Mouse (Mus musculus) liver, embryonic 15.5 days (tissue): ENCODE results near the gene Neurl1a. TPM values are rescaled to one million over a fixed set of nuclear protein-coding genes. Genes with fewer than 3 reads are reported as not detected.

ENCODE experiments used
- ATAC-seq: fragments of 200-750 bp; cut with Nextera tagmentation; 2 replicates; pipeline ENCODE4 v1.8.0; 2017; ENCODE audit warnings: moderate number of reproducible peaks, mild to moderate bottlenecking, moderate library complexity; ENCODE audit not compliant: insufficient read depth
- H3K27ac ChIP-seq: fragments of 300-500 bp; sonication (generic); replicated peaks from 2 replicates; pipeline ENCODE4 v1.5.1; 2015; ENCODE audit warnings: mild to moderate bottlenecking, inconsistent platforms
- H3K27me3 ChIP-seq: fragments of 300-500 bp; sonication (generic); 2 replicates; pipeline ENCODE4 v1.6.1; 2015; ENCODE audit warnings: mild to moderate bottlenecking, inconsistent platforms
- H3K36me3 ChIP-seq: fragments of 300-500 bp; sonication (generic); replicated peaks from 2 replicates; pipeline ENCODE4 v1.6.1; 2015; ENCODE audit warnings: moderate library complexity, mild to moderate bottlenecking, inconsistent platforms
- H3K4me1 ChIP-seq: fragments of 300-500 bp; sonication (generic); replicated peaks from 2 replicates; pipeline ENCODE4 v1.6.1; 2015; ENCODE audit warnings: inconsistent platforms
- H3K4me2 ChIP-seq: fragments of 300-500 bp; sonication (generic); 2 replicates; pipeline ENCODE4 v1.6.1; 2015; ENCODE audit warnings: moderate library complexity, mild to moderate bottlenecking, inconsistent platforms
- H3K4me3 ChIP-seq: fragments of 300-500 bp; sonication (generic); replicated peaks from 2 replicates; pipeline ENCODE4 v1.5.1; 2015; ENCODE audit warnings: mild to moderate bottlenecking, inconsistent platforms
- H3K9ac ChIP-seq: fragments of 300-500 bp; sonication (generic); 2 replicates; pipeline ENCODE4 v1.6.1; 2015; ENCODE audit warnings: moderate library complexity, mild to moderate bottlenecking, inconsistent platforms
- H3K9me3 ChIP-seq: fragments of 300-500 bp; sonication (generic); replicated peaks from 2 replicates; pipeline ENCODE4 v1.6.1; 2016; ENCODE audit warnings: inconsistent platforms
- WGBS: fragments of 180-500 bp; shearing (Covaris S2); methylation state at CpG from one replicate; pipeline ENCODE4 v1.1.7; 2015; ENCODE audit warnings: mixed read lengths; ENCODE audit not compliant: insufficient replicate concordance; 5-methylcytosine and 5-hydroxymethylcytosine counted together
- polyA plus RNA-seq: library from polyadenylated mRNA; unstranded; fragments of >200 nt; fragmentation: Nextera tagmentation; extraction: Ambion mirVana; gene quantifications from 2 replicates; pipeline ENCODE4 v1.2.1, GENCODE M21; 2015

Gene Neurl1a
- polyA plus RNA-seq, 1 experiment from 2014 or later, result 1.1 TPM

DNA sequence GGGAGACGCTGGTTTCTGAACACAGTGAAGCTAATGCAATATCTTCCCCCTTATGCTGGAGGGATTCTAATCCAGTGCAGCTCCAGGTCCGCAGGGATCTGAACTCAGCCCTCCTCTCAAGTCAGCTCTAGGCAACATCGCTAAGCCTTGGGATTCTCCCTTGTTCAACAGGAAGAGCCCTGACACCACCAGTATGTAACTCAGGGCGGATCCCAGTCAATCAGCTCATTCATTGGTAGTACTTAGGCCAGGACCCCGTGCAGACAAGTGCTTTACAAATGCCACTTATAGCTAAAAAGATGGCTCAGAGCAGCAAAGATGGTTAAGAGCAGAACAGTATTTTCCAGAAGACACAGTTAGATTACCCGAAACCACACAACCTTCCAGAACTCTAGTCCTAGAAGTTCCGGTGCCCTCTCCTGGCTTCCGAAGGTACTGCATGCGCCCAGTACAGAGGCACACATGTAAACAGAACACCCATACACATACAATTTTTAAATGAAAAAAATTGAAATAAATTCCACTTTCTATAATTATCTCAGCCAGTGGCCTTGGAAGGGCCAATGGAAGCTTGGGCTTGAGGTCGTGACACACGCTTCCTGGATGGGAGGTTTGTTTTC, 9.7 kb upstream of the Neurl1a start:
- Histone ChIP-seq H3K9me3 (no peaks in the 10 kb centered on the region), H3K9ac (no peak overlapping the region), H3K36me3 (no peaks in the 10 kb centered on the region), H3K27me3 (peaks cover 6% of the 10 kb centered on the region), H3K4me3 (peak overlapping the region; percentile 12; the same call in 1 of the 2 replicates), H3K27ac (no peak overlapping the region), H3K4me2 (peak overlapping the region; percentile 57), H3K4me1 (0 out of 2 replicates have a peak, but pooled peaks cover 3% of the 10 kb centered on the region)
- no peak for ATAC-seq
- 15% methylated on average over 11 of the region's 11 CpGs for WGBS

GRCm38 (mm10) chr19:47174515-47174914, 4.1 kb upstream of the Neurl1a start:
- Histone ChIP-seq H3K27me3 (peaks cover 43% of the 10 kb centered on the region), H3K4me1 (peaks cover 8% of the 10 kb centered on the region; the same call in 1 of the 2 replicates), H3K27ac (no peak overlapping the region), H3K9ac (no peak overlapping the region), H3K36me3 (no peaks in the 10 kb centered on the region), H3K9me3 (no peaks in the 10 kb centered on the region), H3K4me2 (no peak overlapping the region), H3K4me3 (no peak overlapping the region)
- ATAC-seq, result no peak
- whole genome bisulfite sequencing, result 37% methylated on average over 3 of the region's 3 CpGs

DNA sequence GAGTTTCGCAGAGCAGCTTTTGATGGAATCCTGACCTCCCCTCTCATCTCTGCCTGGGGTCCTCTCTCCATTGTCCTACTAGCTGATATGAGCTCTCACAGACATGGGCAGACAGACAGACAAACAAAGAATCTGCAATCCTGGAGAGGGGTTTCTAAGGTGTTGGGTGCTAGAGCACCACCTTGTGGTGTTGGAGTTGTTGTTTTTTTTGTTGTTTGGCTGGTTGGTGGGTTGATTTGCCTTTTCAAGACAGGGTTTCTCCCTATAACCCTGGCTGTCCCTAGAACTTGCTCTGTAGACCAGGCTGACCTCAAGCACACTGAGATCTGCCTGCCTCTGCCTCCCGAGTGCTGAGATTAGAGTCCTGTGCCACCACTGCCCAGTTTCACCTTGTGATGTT, 3.1 kb upstream of the Neurl1a start:
- Histone ChIP-seq H3K4me3 (no peak overlapping the region), H3K27me3 (peaks cover 52% of the 10 kb centered on the region), H3K9me3 (no peaks in the 10 kb centered on the region), H3K9ac (no peak overlapping the region), H3K4me2 (no peak overlapping the region), H3K4me1 (peaks cover 8% of the 10 kb centered on the region; the same call in 1 of the 2 replicates), H3K36me3 (no peaks in the 10 kb centered on the region), H3K27ac (no peak overlapping the region)
- no peak for ATAC-seq
- 42% methylated on average over 2 of the region's 2 CpGs for WGBS

DNA sequence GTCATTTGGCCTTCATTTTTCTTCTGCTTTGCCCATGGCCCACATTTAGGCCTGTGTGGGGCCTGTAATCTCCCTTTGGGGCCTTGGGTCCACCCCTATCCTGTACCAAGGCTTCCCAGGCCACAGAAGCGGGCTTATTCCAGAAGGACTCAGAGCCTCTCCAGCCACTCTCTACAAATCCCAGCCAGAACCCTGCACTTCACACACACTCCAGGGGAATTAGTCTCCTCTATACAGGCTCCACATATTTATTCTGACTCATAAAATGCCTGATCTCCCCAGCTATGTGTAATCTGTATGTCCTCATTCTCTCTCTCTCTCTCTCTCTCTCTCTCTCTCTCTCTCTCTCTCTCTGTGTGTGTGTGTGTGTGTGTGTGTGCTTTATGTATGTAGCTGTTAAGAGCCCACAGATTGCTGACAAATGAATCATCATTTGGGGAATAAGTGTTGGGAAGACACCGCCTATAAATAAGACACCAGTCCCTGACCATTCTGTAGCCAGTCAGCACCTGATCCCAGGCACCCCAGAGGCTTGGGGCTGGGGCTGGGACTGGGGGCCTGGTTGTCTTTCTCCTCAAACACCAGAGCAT, 1.6 kb upstream of the Neurl1a start:
- ATAC-seq, result no peak
- Histone ChIP-seq H3K36me3 (no peaks in the 10 kb centered on the region), H3K4me2 (no peak overlapping the region), H3K9me3 (no peaks in the 10 kb centered on the region), H3K27me3 (peaks cover 66% of the 10 kb centered on the region), H3K4me3 (no peak overlapping the region), H3K4me1 (peaks cover 8% of the 10 kb centered on the region; the same call in 1 of the 2 replicates), H3K27ac (no peak overlapping the region), H3K9ac (no peak overlapping the region)
- WGBS, result 60% methylated on average over 2 of the region's 2 CpGs

DNA sequence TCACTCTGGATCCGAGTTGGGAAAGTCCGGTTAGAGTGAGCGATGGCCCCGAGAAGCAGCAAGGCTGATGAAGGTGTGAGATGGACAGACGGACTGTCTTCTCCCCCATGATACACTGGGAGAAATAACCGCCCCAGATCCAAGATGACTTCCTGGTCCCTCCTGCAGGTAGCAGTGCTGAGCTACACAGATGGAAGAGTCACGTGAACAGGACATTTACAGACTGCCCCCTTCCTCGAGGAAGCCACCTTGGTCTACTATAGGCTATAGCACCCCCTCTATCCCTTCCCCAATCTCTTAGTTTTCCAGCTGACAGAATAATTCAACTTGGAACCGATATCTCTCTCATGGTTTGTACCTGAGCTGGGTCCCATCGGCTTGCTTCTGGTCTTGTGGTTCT, 619 bp upstream of the Neurl1a start:
- Histone ChIP-seq H3K36me3 (no peaks in the 10 kb centered on the region), H3K27me3 (peaks cover 70% of the 10 kb centered on the region), H3K4me2 (peak overlapping the region; percentile 73), H3K4me1 (peaks cover 8% of the 10 kb centered on the region; the same call in 1 of the 2 replicates), H3K4me3 (peak overlapping the region; percentile 51), H3K9ac (no peak overlapping the region), H3K27ac (no peak overlapping the region), H3K9me3 (no peaks in the 10 kb centered on the region)
- WGBS, result 18% methylated on average over 10 of the region's 10 CpGs
- no peak for ATAC-seq

DNA sequence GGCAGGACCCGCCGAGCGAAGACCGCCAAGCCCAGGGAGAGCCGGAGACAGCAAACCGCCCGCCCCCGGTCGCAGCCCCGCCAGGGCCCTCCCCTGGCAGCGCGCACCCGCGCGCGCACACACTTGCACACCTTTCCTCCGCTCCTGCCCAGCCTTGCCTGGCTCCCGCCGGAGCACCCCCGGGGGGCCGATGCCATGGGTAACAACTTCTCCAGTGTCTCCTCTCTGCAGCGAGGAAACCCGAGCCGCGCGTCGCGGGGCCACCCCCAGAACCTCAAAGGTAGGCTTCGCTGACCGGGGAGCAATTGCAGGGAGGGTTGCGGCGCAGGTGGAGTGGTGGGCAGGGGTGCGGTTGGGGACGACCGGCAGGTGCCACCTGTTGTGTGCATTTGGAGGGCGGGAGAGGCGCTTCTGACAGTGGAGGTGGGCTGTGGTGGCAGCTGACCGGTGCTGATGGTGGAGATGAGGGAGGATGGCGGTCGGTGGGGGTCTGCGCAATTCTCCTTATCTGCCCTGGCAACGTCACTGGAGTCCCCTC, 721 bp downstream of the Neurl1a start:
- no peak overlapping the region for H3K27ac ChIP-seq

DNA sequence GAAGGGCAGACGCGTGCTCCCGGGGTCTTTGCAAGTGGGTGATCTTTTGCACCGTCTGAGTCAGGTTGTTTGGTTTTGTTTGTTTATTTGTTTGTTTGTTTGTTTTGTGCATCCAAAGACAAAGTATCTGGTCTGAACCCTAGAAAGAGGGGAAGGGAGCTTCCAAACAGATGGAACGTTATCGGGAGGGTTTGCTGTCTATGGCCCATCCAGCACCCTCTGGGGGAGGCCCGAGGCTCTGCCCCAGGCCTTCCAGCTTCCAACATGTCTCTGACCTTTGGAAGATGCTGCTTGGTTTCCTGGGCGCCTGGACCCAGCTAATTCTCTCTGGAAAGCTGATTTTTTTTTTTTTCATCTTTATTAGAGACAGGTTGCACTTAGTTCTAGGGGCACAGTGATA, 1.4 kb downstream of the Neurl1a start:
- Histone ChIP-seq H3K4me3 (no peak overlapping the region), H3K36me3 (no peaks in the 10 kb centered on the region), H3K9ac (no peak overlapping the region), H3K4me2 (no peak overlapping the region), H3K4me1 (peaks cover 8% of the 10 kb centered on the region; the same call in 1 of the 2 replicates), H3K27ac (no peak overlapping the region), H3K9me3 (no peaks in the 10 kb centered on the region), H3K27me3 (peaks cover 76% of the 10 kb centered on the region)
- WGBS, result 17% methylated on average over 8 of the region's 8 CpGs
- no peak for ATAC-seq

More for the DNA sequence above, 721 bp downstream of the Neurl1a start:
- Histone ChIP-seq H3K36me3 (no peaks in the 10 kb centered on the region), H3K9ac (no peak overlapping the region), H3K27me3 (peaks cover 73% of the 10 kb centered on the region), H3K4me3 (peak overlapping the region; percentile 51), H3K9me3 (no peaks in the 10 kb centered on the region), H3K4me1 (peaks cover 8% of the 10 kb centered on the region; the same call in 1 of the 2 replicates), H3K4me2 (peak overlapping the region; percentile 73)
- WGBS, result 3% methylated on average over 38 of the region's 42 CpGs
- ATAC-seq, result no peak

DNA sequence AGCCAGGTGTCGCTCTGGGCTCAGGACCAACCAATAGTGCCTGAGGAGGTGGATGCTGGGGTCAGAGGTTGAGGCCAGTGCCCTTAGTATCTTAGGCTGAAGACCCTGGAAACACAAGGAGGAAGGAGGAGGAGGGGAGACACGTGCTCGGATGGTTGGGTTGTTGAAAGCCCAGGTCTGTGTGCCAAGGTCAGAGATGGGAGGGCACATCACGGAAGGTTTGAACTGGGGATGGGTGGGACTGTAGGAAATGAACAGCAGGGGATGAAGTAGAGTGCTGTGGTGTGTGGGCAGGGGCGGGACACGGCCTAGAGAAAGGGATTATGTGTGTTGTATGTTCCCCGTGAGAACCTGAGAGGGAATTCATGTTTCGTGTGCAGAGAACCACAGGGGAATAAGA, 5.6 kb downstream of the Neurl1a start:
- Histone ChIP-seq H3K9ac (no peak overlapping the region), H3K9me3 (no peaks in the 10 kb centered on the region), H3K27me3 (peaks cover 36% of the 10 kb centered on the region), H3K36me3 (no peaks in the 10 kb centered on the region), H3K4me1 (no peaks in the 10 kb centered on the region; the same call in 1 of the 2 replicates), H3K27ac (no peak overlapping the region), H3K4me2 (no peak overlapping the region), H3K4me3 (no peak overlapping the region)
- 52% methylated on average over 8 of the region's 8 CpGs for WGBS
- ATAC-seq, result no peak

GRCm38 (mm10) chr19:47184736-47185135, 6.1 kb downstream of the Neurl1a start:
- Histone ChIP-seq H3K27me3 (peaks cover 30% of the 10 kb centered on the region), H3K4me3 (no peak overlapping the region), H3K9me3 (no peaks in the 10 kb centered on the region), H3K4me1 (no peaks in the 10 kb centered on the region), H3K4me2 (no peak overlapping the region), H3K27ac (no peak overlapping the region), H3K9ac (no peak overlapping the region), H3K36me3 (no peaks in the 10 kb centered on the region)
- no peak for ATAC-seq
- 26% methylated on average over 4 of the region's 4 CpGs for WGBS

- Histone ChIP-seq H3K4me1 (no peaks in the 10 kb centered on the region), H3K27me3 (peaks cover 12% of the 10 kb centered on the region), H3K4me3 (no peak overlapping the region), H3K27ac (no peak overlapping the region), H3K9ac (no peak overlapping the region), H3K36me3 (no peaks in the 10 kb centered on the region), H3K4me2 (no peak overlapping the region), H3K9me3 (no peaks in the 10 kb centered on the region)
- ATAC-seq, result no peak
- WGBS, result 42% methylated on average over 15 of the region's 15 CpGs
Measured at GRCm38 (mm10) chr19:47186514-47187275, 8.1 kb downstream of the Neurl1a start.
